Mouse (Mus musculus): ENCODE measurements around the gene Gm14151.

- TF ChIP-seq POLR2A (IDR thresholded peaks at IDR 0.05; ENCODE audit: insufficient read depth, low read depth, low read length): peak; percentile 87
- TF ChIP-seq CTCF (IDR thresholded peaks at IDR 0.05): no peak
- TF ChIP-seq EP300 (IDR thresholded peaks at IDR 0.05; ENCODE audit: insufficient read depth, low read depth, low read length): 0 out of 2 replicates have a peak, but pooled peaks have one; percentile 39
These were observed 52.9 kb downstream of the Gm14151 start, which contains the start of the genes Ninl and Nanp for GRCm38 (mm10) chr2:151039232-151039695.

All from heart, adult 2 months (tissue).